Mouse (Mus musculus) macrophage (primary cell): ENCODE results near the gene Miga1. TPM values are rescaled to one million over a fixed set of nuclear protein-coding genes. Genes with fewer than 3 reads are reported as not detected.
"Not testable (repeated sequence)": the region's sequence is repeated elsewhere in the genome, so short reads cannot be mapped to it uniquely, and the experiment has no call there.

ENCODE experiments used
- H3K27ac ChIP-seq: fragments of 350-480 bp; formaldehyde crosslinking; 2 replicates; pipeline ENCODE4 v1.9.0; 2021
- H3K36me3 ChIP-seq: fragments of 350-480 bp; formaldehyde crosslinking; 2 replicates; pipeline ENCODE4 v1.9.0; 2021; ENCODE audit errors: inconsistent target
- H3K4me3 ChIP-seq: fragments of 350-480 bp; formaldehyde crosslinking; 2 replicates; pipeline ENCODE4 v1.9.0; 2021; ENCODE audit errors: inconsistent target
- H3K79me2 ChIP-seq: fragments of 350-480 bp; formaldehyde crosslinking; 2 replicates; pipeline ENCODE4 v1.9.0; 2021; ENCODE audit errors: inconsistent target
- WGBS: methylation state at CpG from one replicate; pipeline ENCODE4 v1.1.7; 2026; ENCODE audit warnings: inconsistent platforms; ENCODE audit not compliant: missing documents; 5-methylcytosine and 5-hydroxymethylcytosine counted together
- polyA plus RNA-seq: library from polyadenylated mRNA; stranded (reverse); fragments of 250-400 nt; gene quantifications from 3 replicates; pipeline ENCODE4 v1.2.4, GENCODE M21; 2018; ENCODE audit warnings: inconsistent platforms

Miga1 gene
- polyA plus RNA-seq, 1 experiment from 2014 or later: 4.2 TPM

- Histone ChIP-seq H3K36me3 (no peaks in the 10 kb centered on the region), H3K79me2 (no peaks in the 10 kb centered on the region), H3K27ac (no peak overlapping the region), H3K4me3 (no peak overlapping the region)
- 21% methylated on average over 7 of the region's 8 CpGs for WGBS
Observed at GRCm38 (mm10) chr3:152261948-152262347, 78.3 kb downstream of the Miga1 start.

GRCm38 (mm10) chr3:152261436-152261835 lies 78.8 kb downstream of the Miga1 start:
- WGBS: 16% methylated on average over 8 of the region's 8 CpGs
- H3K36me3 ChIP-seq: no peaks in the 10 kb centered on the region
- no peak overlapping the region for H3K27ac ChIP-seq
- H3K4me3 ChIP-seq: no peak overlapping the region
- H3K79me2 ChIP-seq: no peaks in the 10 kb centered on the region

- no peak overlapping the region for H3K27ac ChIP-seq
- 88% methylated on average over 1 of the region's 1 CpGs for WGBS
- no peak overlapping the region for H3K4me3 ChIP-seq
- no peaks in the 10 kb centered on the region for H3K36me3 ChIP-seq
- H3K79me2 ChIP-seq: no peaks in the 10 kb centered on the region
Observed at GRCm38 (mm10) chr3:152260362-152260761, 79.8 kb downstream of the Miga1 start.

GRCm38 (mm10) chr3:152259409-152259808 lies 80.8 kb downstream of the Miga1 start:
- 33% methylated on average over 7 of the region's 9 CpGs for whole genome bisulfite sequencing
- not testable (repeated sequence) for H3K4me3 ChIP-seq, H3K36me3 ChIP-seq, H3K79me2 ChIP-seq, H3K27ac ChIP-seq

- Histone ChIP-seq H3K27ac (no peak overlapping the region), H3K79me2 (no peaks in the 10 kb centered on the region), H3K4me3 (no peak overlapping the region), H3K36me3 (no peaks in the 10 kb centered on the region)
- WGBS: 86% methylated on average over 3 of the region's 3 CpGs
Observed at GRCm38 (mm10) chr3:152257528-152257927, 82.7 kb downstream of the Miga1 start.

GRCm38 (mm10) chr3:152250487-152250886 lies 89.7 kb downstream of the Miga1 start:
- Histone ChIP-seq H3K36me3 (no peaks in the 10 kb centered on the region), H3K27ac (no peak overlapping the region), H3K4me3 (no peak overlapping the region), H3K79me2 (no peaks in the 10 kb centered on the region)
- 100% methylated on average over 1 of the region's 1 CpGs for WGBS

GRCm38 (mm10) chr3:152247708-152248107 lies 92.5 kb downstream of the Miga1 start:
- Histone ChIP-seq H3K79me2 (no peaks in the 10 kb centered on the region), H3K4me3 (no peak overlapping the region), H3K27ac (no peak overlapping the region), H3K36me3 (no peaks in the 10 kb centered on the region)
- WGBS: 88% methylated on average over 12 of the region's 12 CpGs

- WGBS: 89% methylated on average over 3 of the region's 5 CpGs
- no peak overlapping the region for H3K27ac ChIP-seq
- no peaks in the 10 kb centered on the region for H3K36me3 ChIP-seq
- no peaks in the 10 kb centered on the region for H3K79me2 ChIP-seq
- no peak overlapping the region for H3K4me3 ChIP-seq
Observed at GRCm38 (mm10) chr3:152245273-152245910, 94.8 kb downstream of the Miga1 start.

- Histone ChIP-seq H3K36me3 (no peaks in the 10 kb centered on the region), H3K79me2 (no peaks in the 10 kb centered on the region), H3K4me3 (no peak overlapping the region), H3K27ac (no peak overlapping the region)
- 85% methylated on average over 4 of the region's 4 CpGs for WGBS
Observed at GRCm38 (mm10) chr3:152243304-152243703, 96.9 kb downstream of the Miga1 start.

GRCm38 (mm10) chr3:152241098-152241497 lies 99.1 kb downstream of the Miga1 start:
- Histone ChIP-seq H3K27ac (no peak overlapping the region), H3K4me3 (no peak overlapping the region), H3K79me2 (no peaks in the 10 kb centered on the region), H3K36me3 (peaks cover 8% of the 10 kb centered on the region; the same call in 1 of the 2 replicates)
- 98% methylated on average over 3 of the region's 3 CpGs for WGBS

GRCm38 (mm10) chr3:152239592-152239991 lies 100.6 kb downstream of the Miga1 start:
- WGBS: 100% methylated on average over 1 of the region's 1 CpGs
- H3K36me3 ChIP-seq: peaks cover 12% of the 10 kb centered on the region; the same call in 1 of the 2 replicates
- H3K79me2 ChIP-seq: no peaks in the 10 kb centered on the region

GRCm38 (mm10) chr3:152238836-152239235 lies 101.4 kb downstream of the Miga1 start:
- H3K36me3 ChIP-seq: peaks cover 12% of the 10 kb centered on the region; the same call in 1 of the 2 replicates
- H3K79me2 ChIP-seq: no peaks in the 10 kb centered on the region
- no peak overlapping the region for H3K27ac ChIP-seq
- WGBS: 55% methylated on average over 1 of the region's 2 CpGs
- no peak overlapping the region for H3K4me3 ChIP-seq

More at GRCm38 (mm10) chr3:152239592-152239991, 100.6 kb downstream of the Miga1 start:
- Histone ChIP-seq H3K4me3 (no peak overlapping the region), H3K27ac (no peak overlapping the region)

- Histone ChIP-seq H3K79me2 (no peaks in the 10 kb centered on the region), H3K4me3 (no peak overlapping the region), H3K36me3 (peaks cover 35% of the 10 kb centered on the region; the same call in 1 of the 2 replicates), H3K27ac (no peak overlapping the region)
- 100% methylated on average over 1 of the region's 1 CpGs for WGBS
Observed at GRCm38 (mm10) chr3:152235805-152236204, 104.4 kb downstream of the Miga1 start.

GRCm38 (mm10) chr3:152235238-152235637 lies 105.0 kb downstream of the Miga1 start:
- WGBS: 89% methylated on average over 1 of the region's 1 CpGs
- peaks cover 36% of the 10 kb centered on the region; the same call in 1 of the 2 replicates for H3K36me3 ChIP-seq
- no peak overlapping the region for H3K27ac ChIP-seq
- H3K79me2 ChIP-seq: no peaks in the 10 kb centered on the region; the same call in 1 of the 2 replicates
- H3K4me3 ChIP-seq: no peak overlapping the region

- Histone ChIP-seq H3K79me2 (peaks cover 24% of the 10 kb centered on the region; the same call in 1 of the 2 replicates), H3K27ac (no peak overlapping the region), H3K36me3 (peaks cover 64% of the 10 kb centered on the region), H3K4me3 (no peak overlapping the region)
- 87% methylated on average over 6 of the region's 6 CpGs for WGBS
Observed at GRCm38 (mm10) chr3:152231333-152232100, 108.7 kb downstream of the Miga1 start.
